Mouse (Mus musculus): ENCODE data around the gene Pdzd2.

- TF ChIP-seq TAL1 (IDR thresholded peaks at IDR 0.05; ENCODE audit: low read length), result no peak
- TF ChIP-seq GATA1 (IDR thresholded peaks at IDR 0.05; ENCODE audit: low read length), result no peak
Measured at GRCm38 (mm10) chr15:12753201-12753600, 13.5 kb upstream of the Pdzd2 start.
